Mouse (Mus musculus) kidney, adult 18-20 months (tissue): ENCODE data around the gene Kif12.

Source experiments
- DNase-seq: peaks from one replicate; pipeline ENCODE4 v3.0.0; 2021

Kif12 gene

DNA sequence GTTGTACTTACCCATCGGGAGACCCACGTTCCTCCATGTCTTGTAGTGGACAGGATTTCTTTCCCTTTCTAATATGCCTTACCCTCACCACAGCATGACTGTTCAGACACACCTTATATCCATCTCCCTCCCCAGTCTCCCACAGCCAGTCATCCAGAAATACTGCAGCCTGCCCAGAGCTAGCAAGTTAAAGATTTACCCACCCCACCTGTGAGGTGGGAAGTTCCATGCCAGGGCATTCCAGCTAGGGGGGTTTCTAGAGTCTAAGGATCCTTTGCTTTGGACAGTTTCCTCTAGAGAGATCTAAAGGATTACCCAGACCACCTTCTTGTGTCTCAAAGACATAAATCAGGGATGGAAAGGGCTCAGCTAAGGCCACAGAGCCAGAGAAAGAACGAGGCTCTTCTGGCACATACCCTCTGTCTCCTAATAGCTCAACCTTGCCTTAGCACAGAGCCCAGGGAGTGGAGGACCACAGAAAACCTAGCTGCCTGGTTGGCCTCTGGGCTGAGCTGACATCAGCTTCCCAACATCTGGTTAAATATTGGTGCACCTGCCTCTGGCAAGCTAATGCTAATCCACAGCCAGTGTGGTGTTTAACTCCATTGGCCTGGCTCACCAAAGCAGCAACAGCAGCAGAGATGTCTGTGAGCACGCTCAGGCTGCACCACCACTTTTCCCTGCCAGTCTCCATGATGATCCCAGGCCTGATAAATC is at the start of gene Kif12:
Gene Kif12 (minus strand): TSS at position 163 of the 717 bp plus-strand sequence.
- DNase-seq: peak; percentile 87

- peak; percentile 64 for DNase-seq
Observed at GRCm38 (mm10) chr4:63221096-63221958, 49.4 kb upstream of the Kif12 start.

DNA sequence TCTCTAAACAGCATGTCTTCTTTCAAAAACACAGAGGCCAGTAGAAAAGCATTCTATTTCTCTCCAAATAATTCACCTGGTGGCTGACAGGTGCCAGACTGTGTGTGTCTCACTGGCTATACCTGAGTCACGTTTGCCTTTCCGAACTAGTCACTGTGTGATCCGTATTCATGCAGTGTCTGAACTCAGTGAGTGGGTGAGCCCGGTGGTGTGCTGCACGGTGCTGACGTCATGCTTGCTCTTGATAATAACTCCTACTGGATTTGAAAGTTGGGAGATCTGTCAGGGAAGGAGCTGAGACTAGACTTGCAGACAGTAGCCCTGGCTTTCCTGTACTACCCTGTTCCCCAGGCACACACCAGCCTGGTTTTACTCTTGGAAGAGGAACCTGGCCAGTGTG is 47.7 kb upstream of the Kif12 start:
- no peak for DNase-seq

DNA sequence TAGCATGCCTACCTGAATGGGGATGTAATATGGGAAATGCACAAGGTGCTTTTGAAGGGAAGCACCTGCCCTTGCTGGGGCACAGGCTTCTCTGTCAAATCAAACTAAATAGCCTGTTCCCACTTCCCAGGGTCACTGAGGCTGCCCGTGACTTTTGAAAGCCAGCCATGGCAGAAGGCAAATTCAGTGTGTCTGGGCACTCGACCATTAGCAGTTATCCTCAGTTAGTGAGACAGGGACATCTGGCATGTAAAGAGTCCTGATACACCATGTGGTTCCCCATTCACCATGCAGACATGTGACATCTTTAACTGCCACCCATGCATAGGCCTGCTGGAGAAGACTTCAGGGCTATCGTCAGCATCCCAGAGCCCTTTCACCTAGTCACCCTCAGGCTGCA is 47.1 kb upstream of the Kif12 start:
- no peak for DNase-seq

DNA sequence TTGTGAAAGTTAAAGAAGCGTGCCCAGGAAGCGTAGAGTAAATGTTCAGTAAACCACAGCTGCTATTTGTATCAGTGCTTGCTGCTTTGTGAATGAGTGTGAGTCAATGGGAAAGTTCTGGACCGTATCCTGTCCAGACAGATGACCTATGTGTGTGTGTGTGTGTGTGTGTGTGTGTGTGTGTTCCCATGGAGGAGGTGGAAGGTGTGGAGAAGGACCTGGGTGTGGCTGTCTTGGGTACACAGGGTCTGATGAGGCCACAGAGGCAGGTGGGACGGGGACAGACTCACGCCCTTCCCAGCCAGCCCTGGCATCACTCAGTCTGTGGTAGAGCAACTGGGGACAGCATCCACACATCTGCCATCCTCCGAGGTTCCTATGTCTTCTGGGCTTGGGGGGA is 45.6 kb upstream of the Kif12 start:
- no peak for DNase-seq

GRCm38 (mm10) chr4:63216566-63216965 is 44.6 kb upstream of the Kif12 start:
- peak; percentile 48 for DNase-seq

DNA sequence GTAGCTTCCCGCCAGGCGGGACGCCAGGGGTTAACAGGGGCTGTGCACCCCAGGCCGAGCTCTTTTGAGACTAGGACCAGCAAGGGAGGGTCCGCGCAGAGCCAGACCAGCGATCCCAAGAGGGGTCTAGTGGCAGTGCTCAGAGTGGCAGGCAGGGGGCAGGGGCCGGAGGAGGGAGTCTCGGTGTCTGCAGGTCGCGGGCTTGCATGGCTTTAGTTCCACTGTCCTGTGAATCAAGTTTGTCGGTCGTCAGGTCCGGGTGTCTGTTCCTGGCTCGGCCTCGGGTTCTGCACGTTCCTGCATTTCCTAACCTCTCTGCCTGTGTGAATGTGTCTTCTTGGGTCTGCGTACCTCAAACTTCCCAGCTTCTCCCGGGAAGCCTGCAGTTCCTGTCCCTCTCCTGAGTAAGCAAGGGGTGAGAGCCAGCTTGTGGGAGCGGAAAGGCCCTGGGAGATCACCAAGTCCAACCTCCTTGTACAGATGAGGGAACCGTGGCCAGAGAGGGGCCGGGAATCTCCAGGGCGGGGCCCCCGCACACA is 44.1 kb upstream of the Kif12 start:
- peak; percentile 71 for DNase-seq

GRCm38 (mm10) chr4:63215185-63215992 is 43.5 kb upstream of the Kif12 start:
- peak; percentile 83 for DNase-seq

- DNase-seq: peak; percentile 42
Observed at GRCm38 (mm10) chr4:63213907-63214621, 42.1 kb upstream of the Kif12 start, which contains the start of gene Col27a1. Col27a1 (plus strand) TSS chr4:63214004.

GRCm38 (mm10) chr4:63205583-63205982 is 33.7 kb upstream of the Kif12 start:
- no peak for DNase-seq

GRCm38 (mm10) chr4:63203874-63204273 is 31.9 kb upstream of the Kif12 start:
- DNase-seq: no peak

- DNase-seq: no peak
Observed at GRCm38 (mm10) chr4:63199366-63199765, 27.4 kb upstream of the Kif12 start.

DNA sequence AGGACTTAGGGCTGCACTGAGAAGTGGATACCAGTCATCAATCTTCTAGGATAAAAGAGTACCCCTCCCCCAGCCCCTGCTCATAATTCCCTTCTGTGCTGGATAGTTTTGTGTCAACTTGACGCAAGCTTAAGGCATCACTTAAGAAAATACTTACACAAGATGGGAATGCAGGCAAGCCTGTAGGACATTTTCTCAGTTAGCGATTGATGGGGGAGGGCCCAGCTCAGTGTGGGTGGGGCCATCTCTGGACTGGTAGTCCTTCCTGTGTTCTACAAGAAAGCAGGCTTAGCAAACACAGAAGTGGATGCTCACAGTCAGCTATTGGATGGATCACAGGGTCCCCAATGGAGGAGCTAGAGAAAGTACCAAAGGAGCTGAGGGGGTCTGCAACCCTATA is 22.4 kb upstream of the Kif12 start:
- DNase-seq: no peak

DNA sequence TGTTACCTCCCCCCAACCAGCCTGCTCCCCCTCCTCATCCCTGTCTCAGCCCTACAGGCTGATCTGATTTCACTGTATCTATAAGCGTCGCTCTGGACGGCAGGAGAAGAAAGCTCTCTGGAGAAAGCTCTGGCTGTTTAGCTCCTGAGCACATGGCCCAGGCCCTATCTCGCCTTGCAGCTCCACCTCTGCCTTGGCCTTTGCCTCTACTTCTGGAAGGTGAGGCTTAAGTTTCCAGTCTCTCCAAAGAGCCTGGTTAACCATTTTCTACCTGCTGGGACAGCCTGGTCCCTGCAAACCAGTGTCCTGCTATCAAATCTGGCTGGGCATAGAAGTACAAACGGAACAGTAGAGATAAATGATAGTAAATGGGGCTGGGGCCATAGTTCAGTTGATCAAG is 19.7 kb upstream of the Kif12 start:
- no peak for DNase-seq

DNA sequence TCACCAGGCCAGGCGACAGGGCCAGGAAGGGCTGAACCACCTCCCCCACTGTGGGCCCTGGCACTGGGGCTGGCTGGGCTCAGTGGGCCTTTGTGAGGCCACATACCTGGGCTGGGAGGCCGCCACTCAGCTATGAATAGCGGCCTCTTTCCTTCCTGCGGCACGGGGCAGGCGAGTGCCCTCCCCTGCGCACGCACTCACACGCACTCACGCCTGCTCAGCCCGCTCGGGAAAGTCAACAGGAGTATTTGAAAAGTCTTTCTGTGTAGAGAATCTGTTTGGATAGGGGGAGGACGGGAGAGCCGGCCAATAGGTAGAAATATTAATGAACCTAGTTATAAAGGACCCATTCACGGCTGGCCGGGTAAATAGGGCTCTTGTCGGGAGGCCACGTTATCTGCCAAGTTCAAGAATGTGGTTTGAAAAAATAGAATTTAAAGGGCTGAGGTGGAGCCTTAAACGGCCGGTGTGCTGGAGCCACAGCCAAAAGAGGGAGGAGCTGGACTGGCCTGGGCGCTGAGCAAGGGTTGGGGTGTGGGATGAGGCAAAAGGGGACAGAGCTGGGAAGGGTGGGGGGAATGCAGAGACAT is 14.4 kb upstream of the Kif12 start:
- peak; percentile 46 for DNase-seq

DNA sequence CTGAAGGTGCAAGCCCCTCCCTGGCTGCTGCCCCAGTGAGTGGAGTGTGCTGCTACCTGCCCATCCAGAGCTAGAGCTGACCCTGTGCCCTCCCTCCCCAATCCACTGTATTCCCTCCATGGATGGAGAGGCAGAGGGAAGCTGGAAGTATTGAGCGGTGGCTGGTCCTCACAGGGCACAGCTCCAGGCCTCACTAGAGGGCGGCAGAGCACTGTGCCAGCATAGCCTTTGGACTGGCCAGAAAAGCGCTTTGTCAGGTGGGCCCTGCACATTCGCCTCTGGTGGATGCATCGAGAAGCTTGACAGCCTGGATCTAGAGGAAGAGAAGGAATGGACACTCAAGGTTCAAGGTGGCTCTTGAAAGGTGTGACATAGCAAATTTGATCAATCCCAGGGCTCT is 9.6 kb upstream of the Kif12 start:
- DNase-seq: peak; percentile 72

DNA sequence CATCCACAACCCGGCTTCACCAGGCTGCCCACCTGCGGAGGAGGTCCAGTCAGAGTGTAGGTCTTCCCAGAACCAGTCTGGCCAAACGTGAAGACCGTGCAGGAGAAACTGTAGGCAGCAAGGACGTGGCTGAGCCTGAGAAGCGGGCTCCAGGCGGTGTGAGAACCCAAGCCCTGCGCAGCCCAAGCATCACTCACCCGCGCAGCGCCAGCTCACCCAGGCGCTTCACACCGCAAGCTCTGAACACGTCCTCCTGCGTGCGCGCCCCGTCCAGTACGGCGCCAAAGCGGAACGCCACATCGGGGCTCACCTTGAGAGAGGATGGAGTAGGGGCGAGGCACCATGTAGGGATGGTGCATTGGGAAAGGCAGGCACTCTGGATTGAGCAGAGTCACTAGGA is 809 bp downstream of the Kif12 start:
- DNase-seq: peak; percentile 49

DNA sequence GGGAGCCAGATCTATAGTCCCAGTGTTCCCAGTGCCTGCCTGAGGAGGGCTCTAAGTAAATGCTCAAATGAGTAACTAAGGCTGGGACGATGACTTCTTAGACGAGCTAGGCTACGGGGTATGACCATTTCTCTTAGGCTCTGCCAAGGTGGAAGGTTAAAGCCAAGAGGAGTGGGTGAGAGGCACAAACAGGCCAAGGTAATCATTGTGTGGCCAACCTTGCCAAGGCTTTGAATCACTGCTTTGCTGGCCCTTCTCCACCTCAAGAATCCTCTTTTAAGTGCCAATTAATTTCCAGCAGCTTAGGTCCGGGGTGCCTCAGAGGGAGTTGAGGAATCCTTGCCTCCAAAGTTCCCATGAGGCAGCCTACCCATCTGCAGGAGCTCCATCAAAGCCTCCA is 1.9 kb downstream of the Kif12 start:
- peak; percentile 55 for DNase-seq

- no peak for DNase-seq
Observed at GRCm38 (mm10) chr4:63166323-63166722, 5.6 kb downstream of the Kif12 start.

DNA sequence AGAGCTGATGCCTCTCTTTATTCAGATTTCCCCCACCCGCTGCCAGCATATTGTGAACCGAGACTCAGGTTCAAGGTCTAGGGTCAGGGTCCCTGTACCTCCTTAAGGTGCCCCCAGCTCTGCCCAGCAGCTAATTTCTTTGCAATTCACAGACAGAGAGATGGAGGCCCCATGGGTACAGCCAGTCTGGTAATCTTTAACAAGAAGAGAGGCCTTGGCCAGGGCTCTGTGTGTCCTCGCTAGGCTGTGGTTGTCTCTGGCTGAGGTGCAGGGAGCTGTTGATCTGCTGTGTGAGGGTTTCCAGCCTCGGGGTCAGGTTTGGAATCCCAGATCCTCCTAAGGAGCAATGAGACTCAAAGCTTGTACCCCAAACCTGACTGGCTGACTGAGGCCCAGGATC is 6.3 kb downstream of the Kif12 start:
- peak; percentile 60 for DNase-seq

DNA sequence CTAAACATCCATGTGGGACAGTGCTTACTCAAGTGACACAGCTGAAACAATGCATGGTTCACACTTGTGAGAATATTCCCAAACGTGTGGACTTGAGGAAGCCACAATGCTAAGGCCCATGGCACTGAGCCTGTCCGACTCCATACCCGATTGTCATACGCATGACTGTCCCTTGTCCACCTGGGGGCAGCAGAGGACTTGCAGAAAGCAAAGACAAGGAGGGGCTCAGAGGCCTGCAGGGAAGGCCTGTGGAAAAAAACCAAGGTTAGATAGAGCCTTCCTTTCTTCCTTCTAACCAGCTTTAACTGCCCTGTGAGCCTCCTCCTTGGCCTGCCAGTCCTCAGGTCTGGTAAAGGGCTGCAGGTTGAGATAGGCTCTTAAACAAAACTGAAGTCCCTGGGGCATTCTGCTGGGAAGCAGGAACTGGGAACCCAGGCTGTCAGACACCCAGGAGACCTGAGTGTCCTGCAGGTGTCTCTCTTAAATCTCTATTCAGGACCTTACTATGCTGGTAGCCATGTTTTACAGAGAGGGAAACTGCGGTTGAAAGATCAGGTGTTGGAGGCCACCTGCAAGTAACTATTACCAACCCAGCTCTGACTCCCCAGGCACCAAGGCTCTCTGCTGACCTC is 12.9 kb downstream of the Kif12 start:
- peak; percentile 87 for DNase-seq
